Mouse (Mus musculus) stomach, embryonic 16.5 days (tissue): ENCODE results near the gene Arfgef2. TPM values are rescaled to one million over a fixed set of nuclear protein-coding genes. Genes with fewer than 3 reads are reported as not detected.
A peak's percentile ranks its signal among the peaks of the same experiment; 100 is the strongest.
"Not testable (repeated sequence)": the region's sequence is repeated elsewhere in the genome, so short reads cannot be mapped to it uniquely, and the experiment has no call there.

Source experiments
- ATAC-seq: fragments of 200-750 bp; cut with Nextera tagmentation; 2 replicates; pipeline ENCODE4 v1.8.0; 2017; ENCODE audit warnings: moderate number of reproducible peaks, moderate TSS enrichment; ENCODE audit not compliant: insufficient read depth, low FRiP score
- H3K27ac ChIP-seq: fragments of 300-500 bp; sonication (generic); 2 replicates; pipeline ENCODE4 v1.5.1; 2014; ENCODE audit warnings: low read length
- H3K27me3 ChIP-seq: fragments of 300-500 bp; sonication (generic); 2 replicates; pipeline ENCODE4 v1.6.1; 2014; ENCODE audit warnings: low read length, control low read depth, mixed read lengths; ENCODE audit not compliant: control insufficient read depth, insufficient read depth
- H3K36me3 ChIP-seq: fragments of 300-500 bp; sonication (generic); 2 replicates; pipeline ENCODE4 v1.6.1; 2014; ENCODE audit warnings: low read length; ENCODE audit not compliant: control insufficient read depth, insufficient read depth
- H3K4me1 ChIP-seq: fragments of 300-500 bp; sonication (generic); 2 replicates; pipeline ENCODE4 v1.6.1; 2014; ENCODE audit warnings: low read length, control low read depth, mixed read lengths; ENCODE audit not compliant: control insufficient read depth, insufficient read depth
- H3K4me2 ChIP-seq: fragments of 300-500 bp; sonication (generic); 2 replicates; pipeline ENCODE4 v1.6.1; 2014; ENCODE audit warnings: low read depth, low read length, mixed read lengths
- H3K4me3 ChIP-seq: fragments of 300-500 bp; sonication (generic); replicated peaks from 2 replicates; pipeline ENCODE4 v1.5.1; 2014; ENCODE audit warnings: mild to moderate bottlenecking, low read length
- H3K9ac ChIP-seq: fragments of 300-500 bp; sonication (generic); 2 replicates; pipeline ENCODE4 v1.6.1; 2014; ENCODE audit warnings: low read length
- H3K9me3 ChIP-seq: fragments of 300-500 bp; sonication (generic); replicated peaks from 2 replicates; pipeline ENCODE4 v1.6.1; 2016; ENCODE audit warnings: low read length, control low read depth; ENCODE audit not compliant: control insufficient read depth
- WGBS: fragments of 180-500 bp; shearing (Covaris S2); extraction: QIAGEN DNeasy Blood & Tissue Kit; methylation state at CpG from one replicate; pipeline ENCODE4 v1.1.7; 2014; 5-methylcytosine and 5-hydroxymethylcytosine counted together
- polyA plus RNA-seq: library from polyadenylated mRNA; unstranded; fragments of >200 nt; fragmentation: Nextera tagmentation; extraction: Ambion mirVana; gene quantifications from 2 replicates; pipeline ENCODE4 v1.2.1, GENCODE M21; 2015

Gene Arfgef2
- polyA plus RNA-seq, 1 experiment from 2014 or later, result 6.5 TPM

DNA sequence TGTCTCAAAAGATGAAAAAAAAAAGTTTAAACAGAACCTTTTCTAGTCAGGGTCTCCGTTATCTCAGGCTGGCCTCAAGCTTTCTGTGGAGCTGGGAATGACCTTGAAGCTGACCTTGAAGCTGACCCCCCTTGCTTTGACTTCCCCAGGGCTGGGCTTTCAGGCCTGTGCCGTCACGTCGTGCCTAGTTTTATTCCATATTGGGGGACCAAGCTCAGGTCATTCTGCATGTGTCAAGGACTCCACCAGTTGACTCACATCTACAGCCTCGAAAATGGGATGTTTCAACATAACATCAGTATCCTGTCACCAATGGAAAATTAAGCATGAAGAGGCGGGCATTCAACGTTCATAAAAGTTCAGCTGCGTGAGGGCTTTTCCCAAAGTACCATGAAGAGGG lies 25.4 kb upstream of the Arfgef2 start:
- Histone ChIP-seq H3K4me1 (0 out of 2 replicates have a peak, but pooled peaks cover under 1% of the 10 kb centered on the region), H3K27ac (no peak overlapping the region), H3K27me3 (no peaks in the 10 kb centered on the region), H3K4me2 (no peak overlapping the region), H3K4me3 (no peak overlapping the region), H3K36me3 (no peaks in the 10 kb centered on the region), H3K9me3 (no peaks in the 10 kb centered on the region), H3K9ac (no peak overlapping the region)
- no peak for ATAC-seq
- WGBS, result 72% methylated on average over 8 of the region's 8 CpGs

GRCm38 (mm10) chr2:166780980-166781578 lies 24.3 kb upstream of the Arfgef2 start:
- no peak for ATAC-seq

DNA sequence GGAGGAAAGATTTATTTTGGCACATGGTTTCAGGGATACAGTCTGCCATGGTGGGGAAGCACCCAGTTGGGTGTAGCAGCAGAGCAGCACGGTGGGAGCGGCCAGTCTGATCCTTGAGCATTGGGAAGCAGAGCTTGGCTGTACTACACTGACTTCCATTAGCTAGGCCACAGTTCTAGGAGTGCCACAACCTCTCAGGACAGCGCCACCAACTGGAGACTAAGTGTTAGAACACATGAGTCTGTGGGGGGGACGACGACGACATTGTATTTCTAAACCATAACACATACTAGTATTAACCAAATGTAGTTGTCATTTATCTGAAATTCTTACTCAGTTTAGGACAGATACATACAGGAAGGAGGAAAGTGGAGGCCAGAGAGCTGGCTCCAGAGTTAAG lies 21.0 kb upstream of the Arfgef2 start:
- no peaks in the 10 kb centered on the region for H3K27me3 ChIP-seq
- no peak overlapping the region for H3K4me3 ChIP-seq
- H3K9me3 ChIP-seq, result no peaks in the 10 kb centered on the region
- H3K27ac ChIP-seq, result no peak overlapping the region
- WGBS, result 80% methylated on average over 6 of the region's 6 CpGs
- no peak overlapping the region for H3K4me2 ChIP-seq
- no peak for ATAC-seq
- no peak overlapping the region for H3K9ac ChIP-seq
- H3K36me3 ChIP-seq, result no peaks in the 10 kb centered on the region
- peaks cover 12% of the 10 kb centered on the region; the same call in 1 of the 2 replicates for H3K4me1 ChIP-seq

More at GRCm38 (mm10) chr2:166780980-166781578, 24.3 kb upstream of the Arfgef2 start:
- WGBS, result 14% methylated on average over 9 of the region's 9 CpGs
- Histone ChIP-seq H3K36me3 (no peaks in the 10 kb centered on the region), H3K4me3 (no peak overlapping the region), H3K9me3 (no peaks in the 10 kb centered on the region), H3K27me3 (no peaks in the 10 kb centered on the region), H3K27ac (no peak overlapping the region), H3K9ac (no peak overlapping the region), H3K4me1 (peaks cover 11% of the 10 kb centered on the region; the same call in 1 of the 2 replicates), H3K4me2 (no peak overlapping the region)

DNA sequence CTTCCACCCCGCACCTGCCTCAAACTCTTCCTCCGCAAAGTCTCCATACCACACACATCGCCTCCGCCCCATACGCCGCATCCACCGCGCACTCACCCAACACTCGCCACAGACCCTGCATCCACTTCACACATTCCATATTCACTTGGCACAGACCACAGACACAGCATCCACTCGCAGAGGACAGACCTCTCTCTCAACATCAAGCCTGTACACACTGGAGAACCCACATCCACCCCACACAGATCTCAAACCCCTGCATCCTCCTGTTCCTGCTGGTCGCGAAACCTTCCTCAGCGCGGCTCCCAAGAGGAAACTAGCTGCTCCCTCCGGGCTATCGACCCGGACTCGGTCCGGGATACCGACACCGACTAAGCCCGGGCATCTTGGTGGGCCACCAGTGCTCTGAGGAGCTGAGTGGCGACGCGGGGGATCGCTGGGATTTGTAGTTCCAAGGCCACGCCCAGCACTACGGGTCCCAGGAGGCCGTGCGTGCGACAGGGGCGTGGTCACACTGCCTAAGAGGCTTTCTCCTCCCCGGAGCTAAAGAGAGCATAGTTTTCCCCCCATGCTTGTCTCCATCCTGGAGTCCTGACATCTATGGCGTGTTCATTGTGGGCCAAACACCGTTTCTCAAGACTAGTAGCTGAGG lies 18.9 kb upstream of the Arfgef2 start:
- H3K9me3 ChIP-seq, result no peaks in the 10 kb centered on the region
- H3K4me3 ChIP-seq, result peak overlapping the region; percentile 62
- no peaks in the 10 kb centered on the region for H3K27me3 ChIP-seq
- under 1% methylated on average over 35 of the region's 35 CpGs for WGBS
- H3K4me1 ChIP-seq, result peaks cover 12% of the 10 kb centered on the region; the same call in 1 of the 2 replicates
- peak; percentile 95 for ATAC-seq
- H3K27ac ChIP-seq, result no peak overlapping the region
- H3K36me3 ChIP-seq, result no peaks in the 10 kb centered on the region
- peak overlapping the region; percentile 90 for H3K4me2 ChIP-seq
- peak overlapping the region; percentile 78 for H3K9ac ChIP-seq

GRCm38 (mm10) chr2:166791738-166792137 lies 13.7 kb upstream of the Arfgef2 start:
- Histone ChIP-seq H3K9me3 (no peaks in the 10 kb centered on the region), H3K4me1 (peaks cover 5% of the 10 kb centered on the region), H3K27ac (no peak overlapping the region), H3K27me3 (no peaks in the 10 kb centered on the region), H3K4me2 (no peak overlapping the region), H3K36me3 (no peaks in the 10 kb centered on the region), H3K9ac (no peak overlapping the region), H3K4me3 (no peak overlapping the region)
- 78% methylated on average over 5 of the region's 5 CpGs for WGBS
- ATAC-seq, result no peak

- peak within 1 kb of the TSS; percentile 53 for H3K4me2 ChIP-seq
Measured at GRCm38 (mm10) chr2:166792355-166792754, 13.0 kb upstream of the Arfgef2 start, which contains the start of gene Trp53rkb. Gene Trp53rkb, plus strand, starts transcription at chr2:166792531.

DNA sequence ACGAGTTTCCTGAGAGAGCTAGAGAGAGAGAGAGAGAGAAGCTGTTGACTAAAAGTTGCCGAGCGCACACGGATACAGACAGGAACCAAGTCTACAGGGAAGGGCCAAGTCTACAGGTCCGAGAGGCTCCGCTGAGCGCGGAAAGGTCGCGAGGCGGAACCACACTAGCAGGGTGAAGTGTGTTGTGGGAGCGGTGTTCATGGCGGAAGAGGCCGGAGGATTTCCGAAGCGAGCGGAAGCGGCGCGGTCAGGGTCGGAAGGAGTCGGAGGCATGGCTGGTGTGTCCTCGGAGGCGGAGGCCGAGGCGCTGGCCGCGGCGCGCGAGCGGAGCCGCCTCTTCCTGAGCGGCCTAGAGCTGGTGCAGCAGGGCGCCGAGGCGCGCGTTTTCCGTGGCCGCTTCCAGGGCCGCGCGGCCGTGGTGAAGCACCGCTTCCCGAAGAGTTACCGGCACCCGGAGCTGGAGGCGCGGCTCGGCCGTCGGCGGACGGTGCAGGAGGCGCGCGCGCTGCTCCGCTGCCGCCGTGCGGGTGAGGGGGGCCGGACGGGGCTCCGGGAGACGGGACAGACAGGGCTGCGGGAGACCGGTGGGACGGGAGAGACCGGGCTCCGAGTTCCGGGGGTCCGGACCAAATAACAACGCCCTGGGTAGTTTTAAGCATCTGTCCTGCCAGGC lies 11.7 kb upstream of the Arfgef2 start:
- Histone ChIP-seq H3K9ac (peak overlapping the region; percentile 83), H3K4me2 (peak overlapping the region; percentile 53), H3K4me3 (peak overlapping the region; percentile 70), H3K27ac (peak overlapping the region; percentile 62)
- H3K36me3 ChIP-seq, H3K27me3 ChIP-seq, H3K9me3 ChIP-seq, H3K4me1 ChIP-seq: not testable (repeated sequence)
- peak; percentile 94 for ATAC-seq
- under 1% methylated on average over 71 of the region's 76 CpGs for WGBS

More at GRCm38 (mm10) chr2:166792355-166792754, 13.0 kb upstream of the Arfgef2 start, which contains the start of gene Trp53rkb:
- no peaks in the 10 kb centered on the region for H3K27me3 ChIP-seq
- peak within 1 kb of the TSS; percentile 62 for H3K27ac ChIP-seq
- no peaks in the 10 kb centered on the region for H3K9me3 ChIP-seq
- ATAC-seq, result no peak
- H3K4me1 ChIP-seq, result peaks cover 5% of the 10 kb centered on the region
- no peaks in the 10 kb centered on the region for H3K36me3 ChIP-seq
- WGBS, result 68% methylated on average over 5 of the region's 5 CpGs
- H3K9ac ChIP-seq, result peak within 1 kb of the TSS; percentile 83
- H3K4me3 ChIP-seq, result peak within 1 kb of the TSS; percentile 70

GRCm38 (mm10) chr2:166799615-166800472 lies 5.5 kb upstream of the Arfgef2 start:
- 72% methylated on average over 11 of the region's 11 CpGs for WGBS
- Histone ChIP-seq H3K36me3 (no peaks in the 10 kb centered on the region), H3K4me1 (no peaks in the 10 kb centered on the region), H3K4me2 (no peak overlapping the region), H3K27ac (no peak overlapping the region), H3K9me3 (no peaks in the 10 kb centered on the region), H3K9ac (no peak overlapping the region), H3K27me3 (no peaks in the 10 kb centered on the region), H3K4me3 (no peak overlapping the region)
- ATAC-seq, result no peak
